Mouse (Mus musculus) kidney, adult 2 months (tissue): ENCODE results near the gene Mdh1b.

Experiments
- CTCF ChIP-seq: fragments of 200-500 bp; conservative IDR thresholded peaks from 2 replicates; pipeline ENCODE4 v1.5.1; 2011; ENCODE audit warnings: low read depth, mild to moderate bottlenecking, control low read depth, low read length, moderate library complexity, mixed read lengths; ENCODE audit not compliant: insufficient read depth, insufficient read length
- POLR2A ChIP-seq: fragments of 200-500 bp; IDR thresholded peaks from one replicate; pipeline ENCODE4 v1.6.1; 2011; ENCODE audit warnings: low read depth, low read length, control low read depth

DNA sequence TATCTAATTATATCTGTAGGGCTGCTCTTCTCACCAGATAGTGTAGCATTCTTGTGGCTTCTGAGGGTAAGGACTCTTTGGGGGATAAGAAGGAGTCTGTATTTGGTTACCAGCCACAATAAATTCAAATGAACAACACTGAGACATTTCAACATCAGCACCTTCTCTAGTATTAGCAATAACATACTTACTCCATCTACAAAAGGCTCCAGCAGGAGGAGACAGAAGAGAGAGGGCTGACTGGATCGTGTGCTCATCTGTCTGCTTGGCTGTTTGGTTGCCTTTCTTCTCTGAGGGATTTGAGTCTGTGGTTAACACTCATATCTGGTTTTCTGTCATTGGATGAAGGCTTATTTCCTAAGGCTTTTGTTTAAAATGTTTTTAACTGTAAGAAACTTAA, 46.3 kb upstream of the Mdh1b start:
- TF ChIP-seq POLR2A, result no peak
- TF ChIP-seq CTCF, result no peak
